Mouse (Mus musculus) cerebellum, postnatal 4 days (tissue): Measurements from ENCODE around the gene Eprs.
"Not testable (repeated sequence)": the region's sequence is repeated elsewhere in the genome, so short reads cannot be mapped to it uniquely, and the experiment has no call there.

Experiments used
- DNase-seq, 2 experiments: peaks; one replicate each; pipeline ENCODE4 v3.0.0; 2022; ENCODE audit warnings: low spot score in 2 of 2, mixed read lengths in 1 of 2

Gene Eprs

GRCm38 (mm10) chr1:185362677-185363520 lies at the start of gene Eprs:
Gene Eprs (plus strand): TSS chr1:185363044.
- peak; percentile 97 to 98 for DNase-seq

- no peak for DNase-seq
Observed at GRCm38 (mm10) chr1:185314546-185314945, 48.3 kb upstream of the Eprs start.

GRCm38 (mm10) chr1:185315846-185316568 lies 46.8 kb upstream of the Eprs start:
- DNase-seq = no peak

- not testable (repeated sequence) for DNase-seq
Observed at GRCm38 (mm10) chr1:185327754-185328345, 35.0 kb upstream of the Eprs start.

- DNase-seq = peak; percentile 82 to 91
Observed at GRCm38 (mm10) chr1:185328721-185329610, 33.9 kb upstream of the Eprs start, which contains the start of gene Iars2. Gene Iars2 (minus strand): TSS chr1:185329396.

GRCm38 (mm10) chr1:185329851-185330250 lies 33.0 kb upstream of the Eprs start:
- no peak for DNase-seq

GRCm38 (mm10) chr1:185331364-185331763 lies 31.5 kb upstream of the Eprs start:
- no peak for DNase-seq

- DNase-seq = peak; percentile 75 to 87
Observed at GRCm38 (mm10) chr1:185331983-185332430, 30.8 kb upstream of the Eprs start, which contains the start of gene Bpnt1. Gene Bpnt1 (plus strand): TSS chr1:185332149.

GRCm38 (mm10) chr1:185333651-185334050 lies 29.2 kb upstream of the Eprs start:
- no peak for DNase-seq

- no peak for DNase-seq
Observed at GRCm38 (mm10) chr1:185334136-185334535, 28.7 kb upstream of the Eprs start.

GRCm38 (mm10) chr1:185335231-185335765 lies 27.5 kb upstream of the Eprs start:
- no peak for DNase-seq

- no peak for DNase-seq
Observed at GRCm38 (mm10) chr1:185336535-185336934, 26.3 kb upstream of the Eprs start.

GRCm38 (mm10) chr1:185342441-185342840 lies 20.4 kb upstream of the Eprs start:
- DNase-seq = no peak

- DNase-seq = no peak
Observed at GRCm38 (mm10) chr1:185343422-185343821, 19.4 kb upstream of the Eprs start.

- DNase-seq = no peak
Observed at GRCm38 (mm10) chr1:185346188-185346587, 16.7 kb upstream of the Eprs start.

GRCm38 (mm10) chr1:185349741-185350140 lies 13.1 kb upstream of the Eprs start:
- no peak for DNase-seq

- no peak for DNase-seq
Observed at GRCm38 (mm10) chr1:185350611-185351010, 12.2 kb upstream of the Eprs start.

GRCm38 (mm10) chr1:185352151-185352550 lies 10.7 kb upstream of the Eprs start:
- DNase-seq = no peak

GRCm38 (mm10) chr1:185353351-185353750 lies 9.5 kb upstream of the Eprs start:
- no peak for DNase-seq

- DNase-seq = no peak
Observed at GRCm38 (mm10) chr1:185354731-185355130, 8.1 kb upstream of the Eprs start.

GRCm38 (mm10) chr1:185356246-185356645 lies 6.6 kb upstream of the Eprs start:
- no peak for DNase-seq
